Mouse (Mus musculus) stomach, embryonic 14.5 days (tissue): Measurements from ENCODE around the gene Aifm1. TPM values are rescaled to one million over a fixed set of nuclear protein-coding genes. Genes with fewer than 3 reads are reported as not detected.

Source experiments
- ATAC-seq: fragments of 200-750 bp; cut with Nextera tagmentation; 2 replicates; pipeline ENCODE4 v1.8.0; 2017; ENCODE audit warnings: low read depth, moderate TSS enrichment; ENCODE audit not compliant: insufficient number of reproducible peaks, insufficient read depth, low FRiP score
- H3K27ac ChIP-seq: fragments of 300-500 bp; sonication (generic); 2 replicates; pipeline ENCODE4 v1.5.1; 2014; ENCODE audit warnings: mild to moderate bottlenecking, low read length, moderate library complexity, mixed read lengths
- H3K27me3 ChIP-seq: fragments of 300-500 bp; sonication (generic); 2 replicates; pipeline ENCODE4 v1.6.1; 2014; ENCODE audit warnings: low read length, control low read depth, mixed read lengths; ENCODE audit not compliant: control insufficient read depth, insufficient read depth
- H3K36me3 ChIP-seq: fragments of 300-500 bp; sonication (generic); 2 replicates; pipeline ENCODE4 v1.6.1; 2014; ENCODE audit warnings: mild to moderate bottlenecking, control low read depth, low read length, moderate library complexity, mixed read lengths; ENCODE audit not compliant: control insufficient read depth, insufficient read depth
- H3K4me1 ChIP-seq: fragments of 300-500 bp; sonication (generic); 2 replicates; pipeline ENCODE4 v1.6.1; 2014; ENCODE audit warnings: low read length, control low read depth, mixed read lengths; ENCODE audit not compliant: control insufficient read depth, insufficient read depth
- H3K4me2 ChIP-seq: fragments of 300-500 bp; sonication (generic); replicated peaks from 2 replicates; pipeline ENCODE4 v1.6.1; 2014; ENCODE audit warnings: low read depth, low read length, control low read depth
- H3K4me3 ChIP-seq: fragments of 300-500 bp; sonication (generic); 2 replicates; pipeline ENCODE4 v1.5.1; 2014; ENCODE audit warnings: low read depth, low read length, control low read depth
- H3K9ac ChIP-seq: fragments of 300-500 bp; sonication (generic); replicated peaks from 2 replicates; pipeline ENCODE4 v1.6.1; 2014; ENCODE audit warnings: low read depth, mild to moderate bottlenecking, control low read depth, low read length, moderate library complexity, mixed read lengths
- H3K9me3 ChIP-seq: fragments of 300-500 bp; sonication (generic); 2 replicates; pipeline ENCODE4 v1.6.1; 2016; ENCODE audit warnings: low read depth, low read length, control low read depth; ENCODE audit not compliant: control insufficient read depth
- WGBS: fragments of 180-500 bp; shearing (Covaris S2); extraction: QIAGEN DNeasy Blood & Tissue Kit; methylation state at CpG from one replicate; pipeline ENCODE4 v1.1.7; 2014; 5-methylcytosine and 5-hydroxymethylcytosine counted together
- polyA plus RNA-seq: library from polyadenylated mRNA; unstranded; fragments of >200 nt; fragmentation: Nextera tagmentation; extraction: Ambion mirVana; gene quantifications from 2 replicates; pipeline ENCODE4 v1.2.1, GENCODE M21; 2014

Gene Aifm1
- polyA plus RNA-seq, 1 experiment from 2014 or later, result 61.9 TPM

DNA sequence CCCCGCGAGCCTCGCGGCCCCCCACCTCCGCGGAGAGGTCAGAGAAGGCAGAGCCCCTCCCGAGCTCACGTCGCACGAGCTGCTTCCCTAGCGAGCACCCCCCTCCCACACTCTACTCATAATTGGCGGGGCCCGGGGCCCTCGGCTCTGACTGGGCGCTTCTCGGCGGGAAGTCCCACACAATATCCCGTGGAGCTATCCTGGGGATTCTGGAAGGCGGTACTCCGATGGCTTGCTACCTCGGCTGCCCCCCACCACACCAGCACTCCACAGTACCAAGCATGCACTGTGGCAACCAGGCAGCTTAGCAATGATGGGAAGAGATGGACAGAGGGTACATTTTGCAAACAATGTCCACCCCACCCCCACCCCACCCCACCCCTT, 58.9 kb downstream of the Aifm1 start:
- Histone ChIP-seq H3K27ac (peak overlapping the region; percentile 39; the same call in 1 of the 2 replicates), H3K4me2 (peak overlapping the region; percentile 49), H3K9ac (peak overlapping the region; percentile 14; the same call in 1 of the 2 replicates), H3K4me1 (no peaks in the 10 kb centered on the region; the same call in 1 of the 2 replicates), H3K9me3 (no peaks in the 10 kb centered on the region), H3K36me3 (no peaks in the 10 kb centered on the region), H3K4me3 (peak overlapping the region; percentile 47), H3K27me3 (no peaks in the 10 kb centered on the region)
- peak; percentile 77 for ATAC-seq
- WGBS, result 37% methylated on average over 13 of the region's 21 CpGs

- ATAC-seq, result peak; percentile 91
- peak overlapping the region; percentile 68 for H3K9ac ChIP-seq
- peak overlapping the region; percentile 49 for H3K4me2 ChIP-seq
- no peaks in the 10 kb centered on the region for H3K9me3 ChIP-seq
- no peaks in the 10 kb centered on the region for H3K36me3 ChIP-seq
- 21% methylated on average over 40 of the region's 91 CpGs for WGBS
- H3K27ac ChIP-seq, result peak overlapping the region; percentile 71; the same call in 1 of the 2 replicates
- no peaks in the 10 kb centered on the region for H3K27me3 ChIP-seq
- peak overlapping the region; percentile 47 for H3K4me3 ChIP-seq
- H3K4me1 ChIP-seq, result no peaks in the 10 kb centered on the region; the same call in 1 of the 2 replicates
These were observed 59.4 kb downstream of the Aifm1 start for GRCm38 (mm10) chrX:48453736-48454494.

DNA sequence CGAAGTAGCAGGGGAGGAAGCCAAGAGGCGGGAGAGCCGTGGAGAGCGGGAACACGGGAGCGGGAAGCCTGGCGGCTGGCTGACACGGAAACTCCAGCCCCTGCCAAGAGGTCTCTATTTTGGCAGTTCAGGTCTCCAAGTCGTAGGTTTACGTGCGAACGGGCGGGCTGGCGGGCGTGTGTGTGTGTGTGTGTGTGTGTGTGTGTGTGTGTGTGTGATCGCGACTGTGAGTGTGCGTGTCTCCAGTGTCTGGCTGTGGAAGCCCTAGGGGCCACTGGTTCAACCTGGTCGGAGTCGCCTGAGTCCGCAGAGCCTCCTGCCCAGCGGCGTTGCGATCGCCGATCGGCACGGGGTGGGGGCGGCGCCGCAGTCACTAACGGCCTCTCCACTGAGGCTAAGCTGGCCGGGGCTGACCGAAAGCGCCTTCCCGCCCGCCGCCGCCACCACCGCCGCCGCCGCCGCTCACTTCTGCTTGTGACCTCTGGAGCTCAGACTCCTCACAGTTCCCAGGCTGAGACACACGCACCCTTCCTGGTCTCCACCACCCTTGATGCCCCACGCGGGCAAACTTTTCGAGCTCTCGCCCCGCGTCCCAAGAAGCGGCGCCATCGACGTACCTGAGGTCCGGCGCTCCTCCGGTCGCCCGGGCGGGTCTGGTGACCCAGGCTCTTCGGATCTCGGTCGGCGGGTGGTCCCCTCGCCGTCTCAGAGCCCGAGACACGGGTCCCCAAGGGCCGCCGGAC, 60.3 kb downstream of the Aifm1 start:
- H3K4me3 ChIP-seq, result peak overlapping the region; percentile 47
- H3K9me3 ChIP-seq, result no peaks in the 10 kb centered on the region
- peak overlapping the region; percentile 71; the same call in 1 of the 2 replicates for H3K27ac ChIP-seq
- no peak for ATAC-seq
- H3K4me2 ChIP-seq, result peak overlapping the region; percentile 49
- 25% methylated on average over 63 of the region's 71 CpGs for WGBS
- peak overlapping the region; percentile 68 for H3K9ac ChIP-seq
- H3K27me3 ChIP-seq, result no peaks in the 10 kb centered on the region
- no peaks in the 10 kb centered on the region; the same call in 1 of the 2 replicates for H3K4me1 ChIP-seq
- H3K36me3 ChIP-seq, result no peaks in the 10 kb centered on the region

GRCm38 (mm10) chrX:48452231-48452890, 61.0 kb downstream of the Aifm1 start:
- Histone ChIP-seq H3K9ac (peak overlapping the region; percentile 68; the same call in 1 of the 2 replicates), H3K27ac (no peak overlapping the region; the same call in 1 of the 2 replicates), H3K4me3 (peak overlapping the region; percentile 47), H3K27me3 (no peaks in the 10 kb centered on the region), H3K4me2 (peak overlapping the region; percentile 49), H3K4me1 (no peaks in the 10 kb centered on the region; the same call in 1 of the 2 replicates), H3K9me3 (no peaks in the 10 kb centered on the region), H3K36me3 (no peaks in the 10 kb centered on the region)
- WGBS, result 31% methylated on average over 9 of the region's 9 CpGs
- ATAC-seq, result no peak

- no peak overlapping the region for H3K4me3 ChIP-seq
- no peak for ATAC-seq
- H3K4me2 ChIP-seq, result no peak overlapping the region
- no peaks in the 10 kb centered on the region for H3K27me3 ChIP-seq
- no peaks in the 10 kb centered on the region for H3K9me3 ChIP-seq
- no peaks in the 10 kb centered on the region for H3K36me3 ChIP-seq
- 45% methylated on average over 10 of the region's 10 CpGs for WGBS
- no peak overlapping the region for H3K27ac ChIP-seq
- no peaks in the 10 kb centered on the region; the same call in 1 of the 2 replicates for H3K4me1 ChIP-seq
- no peak overlapping the region for H3K9ac ChIP-seq
These were observed 63.7 kb downstream of the Aifm1 start for GRCm38 (mm10) chrX:48449646-48450045.

- Histone ChIP-seq H3K4me2 (no peak overlapping the region), H3K27ac (no peak overlapping the region), H3K27me3 (no peaks in the 10 kb centered on the region), H3K36me3 (no peaks in the 10 kb centered on the region), H3K4me1 (no peaks in the 10 kb centered on the region), H3K9ac (no peak overlapping the region), H3K4me3 (no peak overlapping the region), H3K9me3 (no peaks in the 10 kb centered on the region)
- WGBS, result 70% methylated on average over 4 of the region's 4 CpGs
- ATAC-seq, result no peak
These were observed 68.7 kb downstream of the Aifm1 start for GRCm38 (mm10) chrX:48444677-48445076.

DNA sequence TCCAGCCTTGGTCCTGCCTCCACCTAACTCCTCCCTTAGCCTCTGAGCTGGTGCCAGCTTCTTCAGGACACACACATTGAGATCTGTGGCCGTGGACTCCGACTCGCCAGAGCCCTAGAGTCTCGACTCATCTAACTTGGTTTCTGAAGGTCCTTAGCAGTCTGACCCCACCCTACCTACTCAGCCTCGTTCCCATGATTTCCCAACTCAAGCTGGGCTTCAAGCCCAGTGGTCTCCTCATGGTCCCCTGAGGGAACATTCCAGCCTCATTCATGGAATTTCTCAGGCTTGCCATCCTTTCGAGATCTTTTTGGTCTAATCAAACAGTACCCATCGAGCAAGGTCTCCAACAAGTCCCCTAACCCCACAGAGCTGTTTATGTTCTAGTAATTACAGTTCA, 71.4 kb downstream of the Aifm1 start:
- H3K27me3 ChIP-seq, result no peaks in the 10 kb centered on the region
- H3K9me3 ChIP-seq, result no peaks in the 10 kb centered on the region
- no peak overlapping the region for H3K4me3 ChIP-seq
- no peaks in the 10 kb centered on the region for H3K4me1 ChIP-seq
- H3K4me2 ChIP-seq, result no peak overlapping the region
- no peaks in the 10 kb centered on the region for H3K36me3 ChIP-seq
- no peak overlapping the region for H3K27ac ChIP-seq
- no peak for ATAC-seq
- no peak overlapping the region for H3K9ac ChIP-seq
- WGBS, result 80% methylated on average over 7 of the region's 7 CpGs

DNA sequence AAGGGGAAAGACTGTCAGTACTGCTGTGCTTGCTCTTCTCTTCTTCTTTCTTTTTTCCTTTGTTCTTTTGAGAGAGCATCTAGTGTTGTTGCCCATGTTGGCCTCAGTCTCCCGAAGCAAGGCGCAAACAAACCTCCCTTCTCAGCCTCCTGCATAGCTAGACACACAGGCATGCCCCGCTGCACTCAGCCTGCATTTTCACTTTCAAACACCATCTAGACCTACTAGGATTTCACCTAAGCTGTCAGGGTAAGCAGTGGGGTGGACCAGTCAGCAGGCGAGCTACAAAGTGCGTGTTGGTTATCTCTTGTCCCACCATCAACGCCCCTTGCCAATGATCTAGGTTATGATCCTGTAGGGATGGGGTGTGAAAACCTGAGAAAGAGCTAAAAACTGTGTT, 71.8 kb downstream of the Aifm1 start:
- no peak for ATAC-seq
- no peak overlapping the region for H3K4me3 ChIP-seq
- no peaks in the 10 kb centered on the region for H3K27me3 ChIP-seq
- no peak overlapping the region for H3K27ac ChIP-seq
- H3K36me3 ChIP-seq, result no peaks in the 10 kb centered on the region
- WGBS, result 82% methylated on average over 6 of the region's 6 CpGs
- no peak overlapping the region for H3K9ac ChIP-seq
- H3K4me2 ChIP-seq, result no peak overlapping the region
- no peaks in the 10 kb centered on the region for H3K9me3 ChIP-seq
- no peaks in the 10 kb centered on the region for H3K4me1 ChIP-seq
